Comparison of ENCODE assay signal across 8 mouse cellular contexts in genomic region chr1:182954287-182955046, GRCm38 (mm10). TPM values are rescaled to one million over a fixed set of nuclear protein-coding genes. Genes with fewer than 3 reads are reported as not detected.
DNase-seq lines count a peak whose midpoint lies in the region; ATAC-seq lines count a peak whose summit lies in the region.

Gene Tlr5 (plus strand): TSS chr1:182954788.

- 10% methylated on average over 21 of the region's 21 CpGs for WGBS in intestine, embryonic 15.5 days
- WGBS in liver, embryonic 16.5 days (ENCODE audit: insufficient replicate concordance): 14% methylated on average over 21 of the region's 21 CpGs
- 23% methylated on average over 21 of the region's 21 CpGs for WGBS in neural tube, embryonic 14.5 days

- H3K4me2 ChIP-seq in intestine, embryonic 15.5 days (replicated peaks): peak within 1 kb of the TSS; percentile 80
- H3K4me2 ChIP-seq in liver, embryonic 16.5 days (ENCODE audit: low read depth, low read length): peak within 1 kb of the TSS; percentile 49
- peak within 1 kb of the TSS; percentile 58 for H3K4me2 ChIP-seq in neural tube, embryonic 14.5 days (ENCODE audit: low read depth, low read length)

- ATAC-seq in common myeloid progenitor, adult 5-6 weeks (replicated peaks; ENCODE audit: low read depth, poor library complexity, severe bottlenecking): peak; percentile 21
- peak; percentile 54 for ATAC-seq in intestine, embryonic 15.5 days
- peak; percentile 22; the same call in 1 of the 2 replicates for ATAC-seq in liver, embryonic 16.5 days (ENCODE audit: low read depth)
- ATAC-seq in neural tube, embryonic 14.5 days (ENCODE audit: low read depth): peak; percentile 23; the same call in 1 of the 2 replicates

- no peaks in the 10 kb centered on the region for H3K27me3 ChIP-seq in intestine, embryonic 15.5 days (replicated peaks)
- H3K27me3 ChIP-seq in liver, embryonic 16.5 days (ENCODE audit: control insufficient read depth, insufficient read depth, low read depth, low read length): no peaks in the 10 kb centered on the region
- no peaks in the 10 kb centered on the region for H3K27me3 ChIP-seq in neural tube, embryonic 14.5 days (ENCODE audit: control insufficient read depth, insufficient read depth, low read length)

- H3K9ac ChIP-seq in intestine, embryonic 15.5 days: peak within 1 kb of the TSS; percentile 64
- peak within 1 kb of the TSS; percentile 13; the same call in 1 of the 2 replicates for H3K9ac ChIP-seq in liver, embryonic 16.5 days (ENCODE audit: low read depth, low read length)
- 0 out of 2 replicates have a peak within 1 kb of the TSS, but pooled peaks have one; percentile 21 for H3K9ac ChIP-seq in neural tube, embryonic 14.5 days (replicated peaks; ENCODE audit: low read depth, low read length)

- H3K36me3 ChIP-seq in intestine, embryonic 15.5 days: no peaks in the 10 kb centered on the region
- H3K36me3 ChIP-seq in liver, embryonic 16.5 days (ENCODE audit: control insufficient read depth, insufficient read depth): no peaks in the 10 kb centered on the region
- H3K36me3 ChIP-seq in neural tube, embryonic 14.5 days (ENCODE audit: control insufficient read depth, insufficient read depth, low read length): no peaks in the 10 kb centered on the region

- DNase-seq in MN1 (ENCODE audit: low spot score): peak; percentile 70
- DNase-seq in gastrocnemius, postnatal 4 days (ENCODE audit: low spot score in 2 of 2): peak; percentile 56 to 77
- DNase-seq in spleen, adult 12 weeks (ENCODE audit: low spot score): no peak
- DNase-seq in right cerebral cortex, adult 18-20 months: no peak

- H3K4me3 ChIP-seq in intestine, embryonic 15.5 days (replicated peaks): peak within 1 kb of the TSS; percentile 54
- H3K4me3 ChIP-seq in liver, embryonic 16.5 days (ENCODE audit: low read depth, low read length): peak within 1 kb of the TSS; percentile 42
- peak within 1 kb of the TSS; percentile 26 for H3K4me3 ChIP-seq in neural tube, embryonic 14.5 days (ENCODE audit: low read depth, low read length)

- H3K4me1 ChIP-seq in intestine, embryonic 15.5 days (replicated peaks): peaks cover 35% of the 10 kb centered on the region
- H3K4me1 ChIP-seq in liver, embryonic 16.5 days (ENCODE audit: control insufficient read depth, low read depth, low read length): peaks cover 12% of the 10 kb centered on the region
- peaks cover 8% of the 10 kb centered on the region for H3K4me1 ChIP-seq in neural tube, embryonic 14.5 days (ENCODE audit: control insufficient read depth, insufficient read depth, low read length)

- H3K27ac ChIP-seq in intestine, embryonic 15.5 days: peak within 1 kb of the TSS; percentile 86
- H3K27ac ChIP-seq in liver, embryonic 16.5 days (ENCODE audit: low read length): no peak within 1 kb of the TSS
- no peak within 1 kb of the TSS for H3K27ac ChIP-seq in neural tube, embryonic 14.5 days (ENCODE audit: low read depth, low read length)

- H3K9me3 ChIP-seq in intestine, embryonic 15.5 days: no peaks in the 10 kb centered on the region
- no peaks in the 10 kb centered on the region for H3K9me3 ChIP-seq in liver, embryonic 16.5 days (replicated peaks; ENCODE audit: control insufficient read depth, low read length)
- H3K9me3 ChIP-seq in neural tube, embryonic 14.5 days (ENCODE audit: control insufficient read depth, low read length): no peaks in the 10 kb centered on the region

RNA-seq across cellular contexts. Expression of gene Tlr5, which starts in this region (rescaled TPM):
- not detected in 2 replicates for total RNA-seq in common myeloid progenitor, adult 5-6 weeks (2017)
- 1 to 10 TPM; 2.6 to 3.2 TPM for total RNA-seq in gastrocnemius, postnatal 4 days (2021)
- 4.0 and 4.4 TPM in 2 replicates for polyA plus RNA-seq in intestine, embryonic 15.5 days (2015; fragmentation: Nextera tagmentation; extraction: Ambion mirVana)
- polyA plus RNA-seq in liver, embryonic 16.5 days (2015; fragmentation: Nextera tagmentation; extraction: Ambion mirVana): 1.1 and 1.2 TPM in 2 replicates
- 0.24 and 0.93 TPM in 2 replicates for polyA plus RNA-seq in neural tube, embryonic 14.5 days (2014; fragmentation: Nextera tagmentation; extraction: Ambion mirVana)

Comparison
In these comparisons a context has a peak if more than half of its experiments do, and no peak if none do; other contexts are left out.
1. Peak in ATAC-seq in common myeloid progenitor, adult 5-6 weeks; RNA of the gene not detected or under 1 TPM.
2. Peak in ATAC-seq, H3K4me3 ChIP-seq, H3K9ac ChIP-seq and H3K4me2 ChIP-seq in neural tube, embryonic 14.5 days; RNA of the gene not detected or under 1 TPM.
3. DNase-seq: peak in MN1 (single experiment) and gastrocnemius, postnatal 4 days (2 of 2); none in spleen, adult 12 weeks (single experiment) and right cerebral cortex, adult 18-20 months (single experiment).
4. H3K9ac ChIP-seq: peak in every context shown above with its lines; median percentile 64 in intestine, embryonic 15.5 days; 21 in neural tube, embryonic 14.5 days; 13 in liver, embryonic 16.5 days.
5. Peak in every context shown above with its lines, with median percentiles within 50 percentile points of each other: ATAC-seq, H3K4me2 ChIP-seq and H3K4me3 ChIP-seq.